Mouse (Mus musculus): ENCODE measurements around the gene Tia1. TPM values are rescaled to one million over a fixed set of nuclear protein-coding genes. Genes with fewer than 3 reads are reported as not detected.

Gene Tia1
- polyA plus RNA-seq, 1 experiment from 2014 or later: 132 TPM

DNA sequence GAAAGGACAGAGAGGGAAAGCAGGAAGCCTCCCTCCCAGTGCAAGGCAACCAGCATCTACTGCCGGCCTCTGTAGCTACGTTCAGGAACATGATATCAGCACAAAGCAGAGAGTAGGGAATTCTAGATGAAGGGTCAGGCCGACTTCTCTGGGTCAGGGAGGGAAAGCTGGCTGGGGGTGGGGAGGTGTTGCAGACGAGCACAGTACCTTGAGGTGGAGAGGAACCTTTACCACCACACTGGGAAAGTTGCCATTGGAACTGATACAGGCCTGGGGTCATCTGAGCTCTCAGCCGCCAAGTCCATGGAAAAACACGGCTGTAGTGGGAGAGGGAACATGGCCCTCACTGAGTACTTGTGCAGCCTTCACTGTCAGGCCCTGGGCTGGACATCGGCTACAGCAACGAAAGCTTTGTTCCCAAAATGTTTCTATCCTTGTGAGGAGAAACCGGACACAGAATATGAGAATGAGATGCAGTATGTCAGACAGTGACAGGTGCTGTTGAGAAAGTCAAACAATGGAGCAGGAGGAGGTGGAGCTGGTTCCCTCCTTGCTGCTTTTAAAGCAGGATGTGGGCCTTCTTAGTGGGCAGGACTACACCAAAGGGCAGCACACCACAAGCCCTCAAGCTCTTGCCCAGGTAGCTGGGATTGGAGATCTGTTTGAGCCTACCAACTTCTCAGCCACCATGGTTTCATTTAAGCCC is 71.6 kb downstream of the Tia1 start:
- Histone ChIP-seq H3K9me3 (no peaks in the 10 kb centered on the region), H3K4me2 (replicated peaks) (no peak overlapping the region), H3K36me3 (no peaks in the 10 kb centered on the region), H3K27ac (peak overlapping the region; percentile 1; the same call in 1 of the 2 replicates), H3K27me3 (replicated peaks) (no peaks in the 10 kb centered on the region), H3K9ac (0 out of 2 replicates have a peak overlapping the region, but pooled peaks have one; percentile 17), H3K4me3 (replicated peaks) (no peak overlapping the region), H3K4me1 (replicated peaks) (peaks cover 40% of the 10 kb centered on the region)
- WGBS: 64% methylated on average over 9 of the region's 9 CpGs
- no peak for ATAC-seq

GRCm38 (mm10) chr6:86476931-86477330 is 72.9 kb downstream of the Tia1 start:
- Histone ChIP-seq H3K27me3 (replicated peaks) (no peaks in the 10 kb centered on the region), H3K9me3 (no peaks in the 10 kb centered on the region), H3K36me3 (no peaks in the 10 kb centered on the region), H3K4me1 (replicated peaks) (peaks cover 39% of the 10 kb centered on the region), H3K9ac (no peak overlapping the region), H3K27ac (no peak overlapping the region), H3K4me3 (replicated peaks) (no peak overlapping the region), H3K4me2 (replicated peaks) (no peak overlapping the region)
- ATAC-seq: no peak
- WGBS: 58% methylated on average over 5 of the region's 5 CpGs

DNA sequence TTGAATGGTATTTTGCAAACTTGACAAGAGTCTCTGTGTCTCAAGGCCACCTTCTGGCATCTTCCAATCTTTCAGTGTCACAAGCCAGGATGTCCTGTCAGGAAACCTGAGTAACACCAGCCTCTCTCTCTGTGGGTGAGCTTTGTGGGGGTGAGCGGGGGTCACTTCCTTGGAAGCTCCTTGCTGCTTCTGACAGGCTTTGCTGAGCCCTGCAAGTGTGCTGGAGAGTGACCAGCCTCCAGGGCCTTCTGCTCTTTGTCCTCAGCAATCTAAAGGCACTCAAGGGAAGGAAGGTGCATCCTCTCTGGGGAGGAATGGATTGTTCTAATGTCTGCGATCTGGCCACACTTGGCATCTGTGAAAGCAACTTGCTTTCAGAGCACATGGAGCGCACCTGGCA is 75.3 kb downstream of the Tia1 start:
- H3K4me1 ChIP-seq (replicated peaks): peaks cover 33% of the 10 kb centered on the region
- H3K27me3 ChIP-seq (replicated peaks): no peaks in the 10 kb centered on the region
- H3K4me3 ChIP-seq (replicated peaks): no peak overlapping the region
- no peak overlapping the region for H3K4me2 ChIP-seq (replicated peaks)
- peak overlapping the region; percentile 82 for H3K27ac ChIP-seq
- no peaks in the 10 kb centered on the region for H3K36me3 ChIP-seq
- WGBS: 63% methylated on average over 3 of the region's 3 CpGs
- no peak overlapping the region for H3K9ac ChIP-seq
- no peak for ATAC-seq
- no peaks in the 10 kb centered on the region for H3K9me3 ChIP-seq

- Histone ChIP-seq H3K36me3 (no peaks in the 10 kb centered on the region), H3K4me1 (replicated peaks) (peaks cover 33% of the 10 kb centered on the region), H3K4me3 (replicated peaks) (no peak overlapping the region), H3K9me3 (no peaks in the 10 kb centered on the region), H3K4me2 (replicated peaks) (peak overlapping the region; percentile 48; the same call in 1 of the 2 replicates), H3K27me3 (replicated peaks) (no peaks in the 10 kb centered on the region), H3K27ac (peak overlapping the region; percentile 82), H3K9ac (no peak overlapping the region)
- ATAC-seq: no peak
Observed at GRCm38 (mm10) chr6:86479816-86480188, 75.8 kb downstream of the Tia1 start.

DNA sequence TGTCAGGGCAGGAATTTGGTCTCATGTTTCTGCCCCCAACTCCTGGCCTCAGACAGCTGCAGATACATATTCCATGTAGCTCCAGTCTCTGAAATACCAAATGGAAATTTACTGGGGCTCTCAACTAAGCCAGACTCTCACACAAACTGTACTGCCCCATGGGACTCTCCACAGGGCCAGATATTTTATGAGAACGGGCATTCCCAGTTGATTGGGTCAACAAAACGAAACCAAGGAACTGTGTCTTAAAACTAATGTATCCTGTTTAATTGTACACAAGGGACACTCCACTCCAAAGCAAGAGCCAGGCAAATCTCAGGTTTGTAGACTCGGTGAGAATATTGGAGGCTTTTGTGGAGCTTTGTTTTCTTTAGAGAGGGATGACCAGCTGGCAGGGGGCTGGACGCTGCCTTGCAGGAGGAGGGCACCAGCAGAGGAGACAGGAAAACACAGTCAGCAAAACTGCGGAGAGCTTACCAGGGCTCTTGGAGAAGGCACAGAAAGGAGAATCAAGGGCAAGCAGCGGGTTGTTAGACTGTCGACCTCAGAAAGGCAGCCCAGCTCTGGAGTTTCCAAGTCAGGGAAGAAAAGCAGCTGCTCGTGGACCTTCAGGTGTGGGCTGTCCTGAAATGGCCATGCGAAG is 76.3 kb downstream of the Tia1 start:
- peak overlapping the region; percentile 48 for H3K4me2 ChIP-seq (replicated peaks)
- 26% methylated on average over 9 of the region's 9 CpGs for WGBS
- peak overlapping the region; percentile 15 for H3K9ac ChIP-seq
- H3K4me3 ChIP-seq (replicated peaks): 0 out of 2 replicates have a peak overlapping the region, but pooled peaks have one; percentile 6
- H3K27me3 ChIP-seq (replicated peaks): no peaks in the 10 kb centered on the region
- H3K27ac ChIP-seq: peak overlapping the region; percentile 82
- ATAC-seq: peak; percentile 20; the same call in 1 of the 2 replicates
- no peaks in the 10 kb centered on the region for H3K9me3 ChIP-seq
- H3K36me3 ChIP-seq: no peaks in the 10 kb centered on the region
- H3K4me1 ChIP-seq (replicated peaks): peaks cover 33% of the 10 kb centered on the region

GRCm38 (mm10) chr6:86481871-86482270 is 77.9 kb downstream of the Tia1 start:
- Histone ChIP-seq H3K9me3 (no peaks in the 10 kb centered on the region), H3K27me3 (replicated peaks) (no peaks in the 10 kb centered on the region), H3K27ac (peak overlapping the region; percentile 61), H3K4me3 (replicated peaks) (no peak overlapping the region), H3K4me2 (replicated peaks) (0 out of 2 replicates have a peak overlapping the region, but pooled peaks have one; percentile 9), H3K9ac (no peak overlapping the region), H3K36me3 (no peaks in the 10 kb centered on the region), H3K4me1 (replicated peaks) (peaks cover 31% of the 10 kb centered on the region)
- peak; percentile 65 for ATAC-seq
- 74% methylated on average over 5 of the region's 5 CpGs for WGBS

Other genes starting within 250 kb of the Tia1 start
- 6.3 and 6.5 TPM in 2 replicates for gene Tgfa, start 209.0 kb upstream of the Tia1 start, polyA plus RNA-seq (2015; fragmentation: Nextera tagmentation; extraction: Ambion mirVana)
- 161 and 167 TPM in 2 replicates for gene Fam136a, start 38.6 kb upstream of the Tia1 start, polyA plus RNA-seq (2015; fragmentation: Nextera tagmentation; extraction: Ambion mirVana)
- gene Snrpg, start 32.9 kb upstream of the Tia1 start, polyA plus RNA-seq (2015; fragmentation: Nextera tagmentation; extraction: Ambion mirVana): 541 and 603 TPM in 2 replicates
- gene Pcyox1, start 7.1 kb upstream of the Tia1 start, polyA plus RNA-seq (2015; fragmentation: Nextera tagmentation; extraction: Ambion mirVana): 73.9 and 79.8 TPM in 2 replicates
- gene Gm44790, start 22.4 kb downstream of the Tia1 start, polyA plus RNA-seq (2015; fragmentation: Nextera tagmentation; extraction: Ambion mirVana): not detected in 2 replicates
- 20.4 and 22.4 TPM in 2 replicates for gene C87436, start 34.2 kb downstream of the Tia1 start, polyA plus RNA-seq (2015; fragmentation: Nextera tagmentation; extraction: Ambion mirVana)
- 508 and 561 TPM in 2 replicates for gene Pcbp1, start 122.1 kb downstream of the Tia1 start, polyA plus RNA-seq (2015; fragmentation: Nextera tagmentation; extraction: Ambion mirVana)
- gene Asprv1, start 223.9 kb downstream of the Tia1 start, polyA plus RNA-seq (2015; fragmentation: Nextera tagmentation; extraction: Ambion mirVana): 0.66 and 1.2 TPM in 2 replicates